Mouse (Mus musculus): ENCODE results near the gene Lrit2.

Gene Lrit2

DNA sequence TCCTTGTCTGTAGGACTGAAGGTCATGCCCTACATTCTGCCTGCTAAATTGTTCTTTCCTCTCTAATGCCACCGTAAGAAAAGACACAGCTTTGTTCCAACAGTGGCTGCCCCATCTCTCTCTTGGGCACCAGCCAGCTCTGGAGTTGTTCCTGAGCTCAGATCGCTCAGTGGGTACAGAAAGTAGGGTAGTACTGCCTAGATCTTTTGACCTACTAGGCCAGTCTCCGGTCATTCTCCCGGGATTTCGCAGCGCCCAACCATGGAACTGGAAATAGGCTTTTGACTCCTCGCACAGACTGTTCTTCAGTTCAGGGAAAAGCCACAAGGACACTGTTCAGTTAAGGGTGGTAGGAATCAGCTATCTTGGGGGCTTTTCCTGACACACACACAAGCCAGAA lies 45.2 kb downstream of the Lrit2 start:
- DNase-seq = no peak

DNA sequence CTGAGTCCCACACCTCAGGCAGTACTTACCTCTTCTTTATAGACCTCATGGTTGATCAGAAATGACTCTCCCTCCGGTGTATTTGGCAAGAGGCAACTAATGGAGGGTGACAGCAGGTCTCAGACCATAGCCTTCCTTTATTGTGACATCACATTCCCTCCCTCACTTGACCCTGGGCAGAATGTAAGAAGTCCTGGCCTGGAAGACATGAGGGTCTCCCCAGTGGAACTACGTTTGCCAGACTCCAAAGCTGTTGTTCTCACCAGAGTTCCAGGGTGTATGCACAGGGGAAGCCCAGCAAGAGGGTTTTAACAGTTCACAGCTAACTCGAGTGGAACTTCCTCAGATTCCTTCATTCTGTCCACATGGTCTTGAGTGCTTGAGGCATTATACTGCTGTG lies 46.2 kb downstream of the Lrit2 start, which contains the start of gene 2610528A11Rik:
Gene 2610528A11Rik (minus strand): TSS at position 101 of the 400 bp plus-strand sequence.
- no peak for DNase-seq

DNA sequence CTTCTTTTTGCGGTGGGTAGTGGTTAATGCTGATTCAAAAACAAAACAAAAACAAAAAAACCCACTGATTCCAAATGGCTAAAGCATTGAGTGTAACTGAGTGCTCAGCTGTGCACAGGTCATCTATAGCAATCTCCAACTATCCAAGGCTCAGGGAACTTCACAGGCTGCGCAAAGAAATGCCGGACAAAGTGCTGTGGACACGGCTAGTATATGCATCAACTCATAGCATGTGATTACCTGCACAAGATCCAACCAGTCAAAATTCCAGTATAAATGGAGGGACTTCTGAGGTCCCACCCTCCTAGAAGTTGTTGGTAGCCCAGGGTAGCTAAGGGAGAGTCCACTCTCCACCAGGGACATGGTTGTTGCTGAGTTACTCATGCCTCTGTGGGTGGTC lies 51.5 kb downstream of the Lrit2 start:
- no peak for DNase-seq

Data from kidney, adult 11 months (tissue).